Comparison of ENCODE assay signal across 8 mouse cellular contexts in the genomic region with DNA sequence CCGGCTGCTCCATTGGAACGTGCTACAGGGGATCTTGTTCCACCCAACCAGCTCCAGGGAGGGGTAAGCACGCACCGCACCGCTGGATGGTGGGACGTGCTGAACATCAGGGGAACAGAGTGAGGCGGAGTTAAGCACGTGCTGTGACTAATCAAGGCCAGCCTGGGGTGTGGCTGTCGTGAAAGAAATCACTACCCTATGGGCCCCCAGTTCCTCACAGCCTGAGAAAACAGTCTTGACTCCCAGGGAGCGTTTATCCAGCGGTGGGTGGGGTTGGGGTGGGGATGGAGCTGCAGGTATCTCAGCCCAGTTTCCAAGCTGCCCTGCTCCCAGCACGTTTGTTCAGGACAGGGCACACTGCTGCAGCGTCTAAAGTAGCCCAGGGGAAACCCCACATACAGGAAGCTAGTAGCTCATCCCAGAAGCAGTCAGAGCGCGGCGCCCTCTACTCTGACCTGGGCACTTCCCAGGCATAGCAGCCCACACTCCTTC.
DNase-seq lines count a peak whose midpoint lies in the region; ATAC-seq and TF ChIP-seq lines count a peak whose summit lies in the region.

No protein-coding gene starts in this region.

- H3K27ac ChIP-seq in kidney, embryonic 15.5 days, result no peak overlapping the region
- no peak overlapping the region for H3K27ac ChIP-seq in kidney, adult 2 months (ENCODE audit: insufficient read depth, low read depth, low read length)
- no peak overlapping the region for H3K27ac ChIP-seq in hindbrain, embryonic 15.5 days (replicated peaks)
- H3K27ac ChIP-seq in midbrain, embryonic 11.5 days (ENCODE audit: low read depth, low read length), result no peak overlapping the region

- peak overlapping the region; percentile 53 for H3K4me2 ChIP-seq in kidney, embryonic 15.5 days
- H3K4me2 ChIP-seq in hindbrain, embryonic 15.5 days, result peak overlapping the region; percentile 45
- H3K4me2 ChIP-seq in midbrain, embryonic 11.5 days, result peak overlapping the region; percentile 30

- H3K4me3 ChIP-seq in kidney, embryonic 15.5 days (replicated peaks), result peak overlapping the region; percentile 21
- no peak overlapping the region for H3K4me3 ChIP-seq in kidney, adult 2 months (ENCODE audit: insufficient read depth, low read depth, low read length)
- no peak overlapping the region for H3K4me3 ChIP-seq in hindbrain, embryonic 15.5 days
- no peak overlapping the region; the same call in 1 of the 2 replicates for H3K4me3 ChIP-seq in midbrain, embryonic 11.5 days (ENCODE audit: low read depth, low read length)

- no peaks in the 10 kb centered on the region for H3K36me3 ChIP-seq in kidney, embryonic 15.5 days
- no peaks in the 10 kb centered on the region for H3K36me3 ChIP-seq in kidney, adult 2 months (ENCODE audit: control insufficient read depth, insufficient read depth, low read length)
- no peaks in the 10 kb centered on the region for H3K36me3 ChIP-seq in hindbrain, embryonic 15.5 days
- H3K36me3 ChIP-seq in midbrain, embryonic 11.5 days (ENCODE audit: control insufficient read depth, insufficient read depth, low read length), result no peaks in the 10 kb centered on the region

- peaks cover 24% of the 10 kb centered on the region for H3K4me1 ChIP-seq in kidney, embryonic 15.5 days
- H3K4me1 ChIP-seq in kidney, adult 2 months (ENCODE audit: control insufficient read depth, insufficient read depth, low read length), result peaks cover 10% of the 10 kb centered on the region; the same call in 1 of the 2 replicates
- peaks cover 23% of the 10 kb centered on the region for H3K4me1 ChIP-seq in hindbrain, embryonic 15.5 days (replicated peaks)
- H3K4me1 ChIP-seq in midbrain, embryonic 11.5 days (ENCODE audit: control insufficient read depth, insufficient read depth, low read length), result peaks cover 21% of the 10 kb centered on the region

- TF ChIP-seq CTCF in kidney, adult 2 months (conservative IDR thresholded peaks at IDR 0.05; ENCODE audit: insufficient read depth, insufficient read length, low read depth, low read length), result no peak

- ATAC-seq in kidney, embryonic 15.5 days (replicated peaks; ENCODE audit: low FRiP score), result peak; percentile 68
- no peak for ATAC-seq in hindbrain, embryonic 15.5 days (ENCODE audit: low FRiP score, low read depth)
- peak; percentile 56; the same call in 1 of the 2 replicates for ATAC-seq in midbrain, embryonic 11.5 days (ENCODE audit: low FRiP score)

- H3K9ac ChIP-seq in kidney, embryonic 15.5 days, result no peak overlapping the region
- H3K9ac ChIP-seq in hindbrain, embryonic 15.5 days, result no peak overlapping the region
- 0 out of 2 replicates have a peak overlapping the region, but pooled peaks have one; percentile 12 for H3K9ac ChIP-seq in midbrain, embryonic 11.5 days (ENCODE audit: low read length)

- no peaks in the 10 kb centered on the region; the same call in 1 of the 2 replicates for H3K9me3 ChIP-seq in kidney, embryonic 15.5 days (replicated peaks)
- no peaks in the 10 kb centered on the region for H3K9me3 ChIP-seq in hindbrain, embryonic 15.5 days
- H3K9me3 ChIP-seq in midbrain, embryonic 11.5 days (ENCODE audit: control insufficient read depth, low read length), result peaks cover 2% of the 10 kb centered on the region; the same call in 1 of the 2 replicates

- TF ChIP-seq POLR2A in kidney, adult 2 months (IDR thresholded peaks at IDR 0.05; ENCODE audit: low read depth, low read length), result no peak

- 3% methylated on average over 16 of the region's 16 CpGs for WGBS in kidney, embryonic 15.5 days
- 25% methylated on average over 16 of the region's 16 CpGs for WGBS in kidney, adult 2 months
- WGBS in hindbrain, embryonic 15.5 days, result 3% methylated on average over 16 of the region's 16 CpGs
- WGBS in midbrain, embryonic 11.5 days, result 2% methylated on average over 16 of the region's 16 CpGs

- no peak for DNase-seq in kidney, adult 2 months
- peak; percentile 62 for DNase-seq in embryo, embryonic 9.5 days (ENCODE audit: extremely low spot score)
- DNase-seq in midbrain, embryonic 11.5 days (ENCODE audit: low spot score, missing footprints), result peak; percentile 89
- peak; percentile 62 for DNase-seq in thymus, postnatal 4 days
- no peak for DNase-seq in cerebellum, postnatal 36 days
- DNase-seq in cerebellum, adult 18-20 months, result no peak

- peaks cover 21% of the 10 kb centered on the region for H3K27me3 ChIP-seq in kidney, embryonic 15.5 days
- no peaks in the 10 kb centered on the region for H3K27me3 ChIP-seq in kidney, adult 2 months (replicated peaks; ENCODE audit: control insufficient read depth, insufficient read depth, low read length)
- peaks cover 20% of the 10 kb centered on the region; the same call in 1 of the 2 replicates for H3K27me3 ChIP-seq in hindbrain, embryonic 15.5 days
- H3K27me3 ChIP-seq in midbrain, embryonic 11.5 days (ENCODE audit: control insufficient read depth, insufficient read depth, low read length), result peaks cover 6% of the 10 kb centered on the region; the same call in 1 of the 2 replicates

Comparison
In these comparisons a context has a peak if more than half of its experiments do, and no peak if none do; other contexts are left out.
1. DNase-seq: peak in embryo, embryonic 9.5 days (single experiment), midbrain, embryonic 11.5 days (single experiment) and thymus, postnatal 4 days (single experiment); none in kidney, adult 2 months (single experiment), cerebellum, postnatal 36 days (0 of 2) and cerebellum, adult 18-20 months (0 of 2).
2. Peak in every context shown above with its lines, with median percentiles within 50 percentile points of each other: H3K4me2 ChIP-seq.